Mouse (Mus musculus) spleen, adult 2 months (tissue): ENCODE results near the gene Mapk1ip1l. TPM values are rescaled to one million over a fixed set of nuclear protein-coding genes. Genes with fewer than 3 reads are reported as not detected.

Source experiments
- DNase-seq, 2 experiments: peaks; one replicate each; pipeline versions ENCODE4 v3.0.0 to v3.0.0-alpha.2; 2012 to 2021; ENCODE audit warnings: low spot score in 2 of 2, low read depth in 1 of 2
- H3K27ac ChIP-seq: fragments of 200-500 bp; 2 replicates; pipeline ENCODE4 v1.5.1; 2012; ENCODE audit warnings: low read length, inconsistent platforms; ENCODE audit not compliant: insufficient read depth
- H3K27me3 ChIP-seq: fragments of 200-500 bp; 2 replicates; pipeline ENCODE4 v1.6.1; 2012; ENCODE audit warnings: mild to moderate bottlenecking, moderate library complexity, low read length, inconsistent platforms; ENCODE audit not compliant: control insufficient read depth, insufficient read depth
- H3K36me3 ChIP-seq: fragments of 200-500 bp; 2 replicates; pipeline ENCODE4 v1.6.1; 2012; ENCODE audit warnings: mild to moderate bottlenecking, low read length, inconsistent platforms; ENCODE audit not compliant: control insufficient read depth, insufficient read depth
- H3K4me1 ChIP-seq: fragments of 200-500 bp; 2 replicates; pipeline ENCODE4 v1.6.1; 2011; ENCODE audit warnings: inconsistent platforms; ENCODE audit not compliant: control insufficient read depth, insufficient read depth, insufficient read length
- H3K4me3 ChIP-seq: fragments of 200-500 bp; 2 replicates; pipeline ENCODE4 v1.5.1; 2011; ENCODE audit warnings: mild to moderate bottlenecking, inconsistent platforms; ENCODE audit not compliant: insufficient read depth, insufficient read length; ENCODE audit errors: extremely low read depth
- CTCF ChIP-seq: fragments of 200-500 bp; IDR thresholded peaks from 2 replicates; pipeline ENCODE4 v1.5.1; 2011; ENCODE audit warnings: mild to moderate bottlenecking, inconsistent platforms; ENCODE audit not compliant: insufficient read depth, insufficient read length, insufficient replicate concordance; ENCODE audit errors: extremely low read depth
- POLR2A ChIP-seq: fragments of 200-500 bp; IDR thresholded peaks from 2 replicates; pipeline ENCODE4 v1.6.1; 2011; ENCODE audit warnings: low read depth, low read length, inconsistent platforms
- WGBS: fragments of 180-500 bp; shearing (Covaris S2); methylation state at CpG from one replicate; pipeline ENCODE4 v1.1.7; 2018; 5-methylcytosine and 5-hydroxymethylcytosine counted together
- polyA plus RNA-seq: library from polyadenylated mRNA; depleted of rRNA; stranded (reverse); fragments of >200 nt; gene quantifications from 2 replicates; pipeline ENCODE4 v1.2.3, GENCODE M21; 2012; rRNA removed

Gene Mapk1ip1l
- polyA plus RNA-seq, 1 experiment = 40.4 TPM

- Histone ChIP-seq H3K27me3 (no peaks in the 10 kb centered on the region), H3K4me1 (no peaks in the 10 kb centered on the region; the same call in 1 of the 2 replicates), H3K27ac (no peak within 1 kb of the TSS), H3K36me3 (no peaks in the 10 kb centered on the region), H3K4me3 (no peak within 1 kb of the TSS)
- 67% methylated on average over 9 of the region's 9 CpGs for WGBS
- no peak for DNase-seq
- TF ChIP-seq CTCF = no peak
- TF ChIP-seq POLR2A = no peak
These were observed 69.4 kb downstream of the Mapk1ip1l start, which contains the start of gene Lgals3 for GRCm38 (mm10) chr14:47367461-47367860. Gene Lgals3 (plus strand): TSS chr14:47367751.

GRCm38 (mm10) chr14:47369741-47370140, 71.7 kb downstream of the Mapk1ip1l start:
- no peaks in the 10 kb centered on the region; the same call in none of the 2 replicates for H3K4me1 ChIP-seq
- H3K4me3 ChIP-seq = no peak overlapping the region
- no peaks in the 10 kb centered on the region for H3K36me3 ChIP-seq
- H3K27ac ChIP-seq = no peak overlapping the region
- H3K27me3 ChIP-seq = no peaks in the 10 kb centered on the region
- no peak for DNase-seq
- no peak for TF ChIP-seq CTCF
- no peak for TF ChIP-seq POLR2A
- 73% methylated on average over 5 of the region's 5 CpGs for WGBS

- no peaks in the 10 kb centered on the region for H3K36me3 ChIP-seq
- no peak overlapping the region for H3K27ac ChIP-seq
- no peak for DNase-seq
- H3K4me1 ChIP-seq = no peaks in the 10 kb centered on the region; the same call in none of the 2 replicates
- 76% methylated on average over 3 of the region's 3 CpGs for whole genome bisulfite sequencing
- no peaks in the 10 kb centered on the region for H3K27me3 ChIP-seq
- no peak for TF ChIP-seq CTCF
- no peak for TF ChIP-seq POLR2A
- H3K4me3 ChIP-seq = no peak overlapping the region
These were observed 72.7 kb downstream of the Mapk1ip1l start for GRCm38 (mm10) chr14:47370790-47371189.

GRCm38 (mm10) chr14:47371689-47372088, 73.6 kb downstream of the Mapk1ip1l start:
- DNase-seq = no peak
- Histone ChIP-seq H3K27me3 (no peaks in the 10 kb centered on the region), H3K27ac (no peak overlapping the region), H3K36me3 (no peaks in the 10 kb centered on the region), H3K4me1 (no peaks in the 10 kb centered on the region; the same call in none of the 2 replicates), H3K4me3 (no peak overlapping the region)
- 86% methylated on average over 6 of the region's 6 CpGs for WGBS
- TF ChIP-seq CTCF (no peak), POLR2A (no peak)

Other genes starting within 250 kb of the Mapk1ip1l start
- 14.8 and 16.1 TPM in 2 replicates for gene Gch1, start 108.9 kb upstream of the Mapk1ip1l start, polyA plus RNA-seq
- gene Wdhd1, start 21.4 kb upstream of the Mapk1ip1l start, polyA plus RNA-seq = 2.7 and 2.9 TPM in 2 replicates
- 2.4 and 2.7 TPM in 2 replicates for gene Socs4, start 21.3 kb upstream of the Mapk1ip1l start, polyA plus RNA-seq
- gene Lgals3, start 69.5 kb downstream of the Mapk1ip1l start, polyA plus RNA-seq = 97.5 and 134 TPM in 2 replicates
- gene Dlgap5, start 120.1 kb downstream of the Mapk1ip1l start, polyA plus RNA-seq = 2.4 and 3.2 TPM in 2 replicates
- 9.2 and 11.3 TPM in 2 replicates for gene Fbxo34, start 152.2 kb downstream of the Mapk1ip1l start, polyA plus RNA-seq